In the genomic region with DNA sequence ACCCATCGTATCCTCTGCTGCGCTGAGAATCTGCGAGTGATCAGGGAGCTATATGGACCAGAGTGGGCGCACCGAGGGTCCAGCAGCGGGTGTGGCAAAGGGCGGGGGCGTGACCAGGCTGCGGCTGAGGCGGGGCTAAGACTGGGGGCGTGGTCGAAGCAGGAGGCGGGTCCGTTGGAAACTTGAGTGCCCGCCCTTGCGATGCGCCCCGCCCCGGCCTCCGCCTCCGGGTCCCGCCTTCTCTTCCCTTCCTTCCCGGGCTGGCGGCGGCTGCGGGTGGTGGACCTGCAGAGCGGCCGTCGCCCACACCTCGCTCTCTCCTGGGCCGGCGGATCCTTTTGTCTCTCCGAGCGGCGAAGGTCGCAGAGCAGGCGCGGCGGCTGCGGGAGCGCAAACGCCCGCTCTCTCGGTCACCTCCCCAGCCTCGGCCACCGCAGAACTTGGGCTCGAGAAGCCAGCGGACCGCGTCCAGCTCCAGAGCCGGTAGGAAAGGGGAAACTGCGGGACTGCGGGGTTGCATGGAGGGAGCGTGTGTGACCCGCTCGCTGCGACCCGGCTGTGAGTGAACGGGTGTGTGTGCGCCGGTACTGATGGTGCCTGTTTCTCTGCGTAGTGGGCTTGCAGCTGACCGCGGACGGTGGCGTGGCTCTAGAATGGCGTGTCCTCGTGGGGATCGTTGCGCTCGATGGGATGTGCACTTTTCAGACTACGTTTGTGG, we compare ENCODE assay signal across 8 mouse cellular contexts. TPM values are rescaled to one million over a fixed set of nuclear protein-coding genes. Genes with fewer than 3 reads are reported as not detected.
DNase-seq lines count a peak whose midpoint lies in the region; ATAC-seq lines count a peak whose summit lies in the region.

Gene Hpcal1 (plus strand): TSS at position 293 of the 718 bp plus-strand sequence.

- H3K27me3 ChIP-seq in forebrain, embryonic 11.5 days (ENCODE audit: control insufficient read depth, insufficient read depth, low read length) = no peaks in the 10 kb centered on the region; the same call in 1 of the 2 replicates
- H3K27me3 ChIP-seq in heart, embryonic 15.5 days = 0 out of 2 replicates have a peak, but pooled peaks cover 7% of the 10 kb centered on the region
- H3K27me3 ChIP-seq in liver, embryonic 13.5 days = peaks cover 25% of the 10 kb centered on the region
- H3K27me3 ChIP-seq in stomach, embryonic 14.5 days (ENCODE audit: control insufficient read depth, insufficient read depth, low read length) = no peaks in the 10 kb centered on the region

- H3K9me3 ChIP-seq in forebrain, embryonic 11.5 days (ENCODE audit: control insufficient read depth, low read length) = no peaks in the 10 kb centered on the region
- H3K9me3 ChIP-seq in heart, embryonic 15.5 days (replicated peaks) = no peaks in the 10 kb centered on the region
- H3K9me3 ChIP-seq in liver, embryonic 13.5 days (replicated peaks) = no peaks in the 10 kb centered on the region
- no peaks in the 10 kb centered on the region for H3K9me3 ChIP-seq in stomach, embryonic 14.5 days (ENCODE audit: control insufficient read depth, low read depth, low read length)

- peak within 1 kb of the TSS; percentile 77 for H3K9ac ChIP-seq in forebrain, embryonic 11.5 days (ENCODE audit: low read length)
- peak within 1 kb of the TSS; percentile 72 for H3K9ac ChIP-seq in heart, embryonic 15.5 days
- H3K9ac ChIP-seq in liver, embryonic 13.5 days = peak within 1 kb of the TSS; percentile 79
- H3K9ac ChIP-seq in stomach, embryonic 14.5 days (replicated peaks; ENCODE audit: low read depth, low read length) = peak within 1 kb of the TSS; percentile 55

- H3K36me3 ChIP-seq in forebrain, embryonic 11.5 days (ENCODE audit: control insufficient read depth, insufficient read depth, low read length) = no peaks in the 10 kb centered on the region
- no peaks in the 10 kb centered on the region for H3K36me3 ChIP-seq in heart, embryonic 15.5 days
- no peaks in the 10 kb centered on the region for H3K36me3 ChIP-seq in liver, embryonic 13.5 days
- no peaks in the 10 kb centered on the region for H3K36me3 ChIP-seq in stomach, embryonic 14.5 days (ENCODE audit: control insufficient read depth, insufficient read depth, low read length)

- WGBS in forebrain, embryonic 11.5 days = 1% methylated on average over 69 of the region's 72 CpGs
- under 1% methylated on average over 72 of the region's 72 CpGs for WGBS in heart, embryonic 15.5 days
- WGBS in liver, embryonic 13.5 days (ENCODE audit: insufficient replicate concordance) = 0% methylated on average over 58 of the region's 72 CpGs
- WGBS in stomach, embryonic 14.5 days = under 1% methylated on average over 70 of the region's 72 CpGs

- peaks cover 11% of the 10 kb centered on the region for H3K4me1 ChIP-seq in forebrain, embryonic 11.5 days (replicated peaks; ENCODE audit: control insufficient read depth, insufficient read depth, low read length)
- H3K4me1 ChIP-seq in heart, embryonic 15.5 days (replicated peaks) = peaks cover 18% of the 10 kb centered on the region
- peaks cover 62% of the 10 kb centered on the region for H3K4me1 ChIP-seq in liver, embryonic 13.5 days (replicated peaks)
- no peaks in the 10 kb centered on the region for H3K4me1 ChIP-seq in stomach, embryonic 14.5 days (ENCODE audit: control insufficient read depth, insufficient read depth, low read length)

- peak within 1 kb of the TSS; percentile 37; the same call in 1 of the 2 replicates for H3K27ac ChIP-seq in forebrain, embryonic 11.5 days (ENCODE audit: low read depth, low read length)
- H3K27ac ChIP-seq in heart, embryonic 15.5 days = peak within 1 kb of the TSS; percentile 70
- no peak within 1 kb of the TSS for H3K27ac ChIP-seq in liver, embryonic 13.5 days
- peak within 1 kb of the TSS; percentile 44; the same call in 1 of the 2 replicates for H3K27ac ChIP-seq in stomach, embryonic 14.5 days (ENCODE audit: low read length)

- DNase-seq in CD8-positive naive resting alpha-beta T cell, adult 2 months (ENCODE audit: low read depth in 2 of 2, low spot score in 2 of 2) = peak; percentile 78 to 88
- peak; percentile 74 for DNase-seq in c-Kit-positive CD71-positive TER-119-negative erythroid progenitor cells, embryonic 14.5 days (ENCODE audit: low read depth)
- peak; percentile 97 for DNase-seq in forebrain, embryonic 11.5 days (ENCODE audit: low spot score)
- DNase-seq in kidney, postnatal 25 days = peak; percentile 98 to 99
- peak; percentile 84 for DNase-seq in liver, embryonic 13.5 days
- peak; percentile 91 to 92 for DNase-seq in natural killer cell, adult 2 months (ENCODE audit: low spot score in 2 of 2)

- peak within 1 kb of the TSS; percentile 74 for H3K4me3 ChIP-seq in forebrain, embryonic 11.5 days (ENCODE audit: low read depth, low read length)
- peak within 1 kb of the TSS; percentile 89 for H3K4me3 ChIP-seq in heart, embryonic 15.5 days
- peak within 1 kb of the TSS; percentile 73 for H3K4me3 ChIP-seq in liver, embryonic 13.5 days (replicated peaks)
- H3K4me3 ChIP-seq in stomach, embryonic 14.5 days (ENCODE audit: low read depth, low read length) = peak within 1 kb of the TSS; percentile 77

- H3K4me2 ChIP-seq in forebrain, embryonic 11.5 days (ENCODE audit: low read depth, low read length, severe bottlenecking) = peak within 1 kb of the TSS; percentile 93
- H3K4me2 ChIP-seq in heart, embryonic 15.5 days = peak within 1 kb of the TSS; percentile 98
- peak within 1 kb of the TSS; percentile 95 for H3K4me2 ChIP-seq in liver, embryonic 13.5 days
- H3K4me2 ChIP-seq in stomach, embryonic 14.5 days (replicated peaks; ENCODE audit: low read depth, low read length) = peak within 1 kb of the TSS; percentile 90

- ATAC-seq in forebrain, embryonic 11.5 days (replicated peaks; ENCODE audit: low FRiP score) = peak; percentile 91
- ATAC-seq in heart, embryonic 15.5 days (replicated peaks; ENCODE audit: insufficient number of reproducible peaks, insufficient read depth, low FRiP score, low read depth) = peak; percentile 93
- ATAC-seq in liver, embryonic 13.5 days (ENCODE audit: low read depth) = peak; percentile 86
- ATAC-seq in stomach, embryonic 14.5 days (ENCODE audit: insufficient number of reproducible peaks, insufficient read depth, low FRiP score, low read depth) = peak; percentile 92

RNA-seq across cellular contexts. Expression of gene Hpcal1, which starts in this region (rescaled TPM):
- 41.9 and 45.7 TPM in 2 replicates for polyA plus RNA-seq in forebrain, embryonic 11.5 days (2014; fragmentation: Nextera tagmentation; extraction: Ambion mirVana)
- polyA plus RNA-seq in heart, embryonic 15.5 days (2015; fragmentation: Nextera tagmentation; extraction: Ambion mirVana) = 20.7 and 29.3 TPM in 2 replicates
- polyA plus RNA-seq in liver, embryonic 13.5 days (2015; fragmentation: Nextera tagmentation; extraction: Ambion mirVana) = 15.7 and 16.0 TPM in 2 replicates
- polyA plus RNA-seq in stomach, embryonic 14.5 days (2014; fragmentation: Nextera tagmentation; extraction: Ambion mirVana) = 55.3 and 57.5 TPM in 2 replicates
